Mouse (Mus musculus) bone marrow, adult 2 months (tissue): ENCODE results near the gene Golph3.

ENCODE experiments used
- CTCF ChIP-seq: fragments of 200-500 bp; IDR thresholded peaks from 2 replicates; pipeline ENCODE4 v1.5.1; 2011; ENCODE audit warnings: low read length, control low read depth; ENCODE audit not compliant: control insufficient read depth, insufficient read depth
- POLR2A ChIP-seq: fragments of 200-500 bp; IDR thresholded peaks from 2 replicates; pipeline ENCODE4 v1.6.1; 2011; ENCODE audit warnings: low read depth, mild to moderate bottlenecking, control low read depth, low read length, borderline replicate concordance; ENCODE audit not compliant: control insufficient read depth

DNA sequence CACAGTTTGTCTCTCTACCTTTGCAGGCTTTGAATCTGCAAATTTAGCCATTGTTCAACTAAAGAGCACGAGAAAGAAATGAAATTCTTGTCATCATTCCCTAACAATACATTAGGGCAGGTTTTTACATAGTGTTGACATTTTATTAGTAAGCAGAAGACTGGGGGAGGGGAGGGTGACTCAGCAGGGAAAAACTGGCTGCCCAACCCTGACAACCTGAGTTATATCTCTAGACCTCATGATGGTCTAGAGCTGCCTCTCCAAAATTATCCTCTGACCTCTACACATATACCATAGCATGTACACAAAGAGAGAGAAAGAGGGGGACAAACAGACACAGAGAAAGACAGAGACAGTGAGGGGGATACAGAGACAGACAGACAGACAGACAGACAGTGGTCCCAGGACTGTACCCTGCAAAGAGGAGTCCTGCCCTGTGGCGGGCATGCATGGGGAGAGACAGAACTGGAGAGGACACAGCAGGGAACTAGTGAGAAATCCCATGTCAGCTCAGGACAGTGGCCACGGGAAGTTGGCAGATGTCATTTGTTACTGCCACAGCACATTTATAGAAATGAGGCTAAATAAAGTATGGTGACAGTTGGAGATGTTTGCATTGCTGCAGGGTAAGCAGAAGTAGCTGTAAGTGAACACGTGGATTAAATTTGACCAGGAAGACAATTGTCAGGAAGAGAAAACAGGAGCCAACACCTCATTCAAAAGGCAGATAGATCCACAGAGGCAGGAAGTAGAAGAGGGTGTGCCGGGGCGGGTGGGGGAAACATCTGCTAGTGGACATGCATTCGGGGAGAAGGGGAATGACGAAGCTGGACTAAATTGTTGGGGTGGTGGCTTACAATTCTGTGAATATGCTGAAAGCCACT lies 14.8 kb upstream of the Golph3 start:
- TF ChIP-seq POLR2A (no peak), CTCF (no peak)
